Mouse (Mus musculus) CH12.LX (cell line): ENCODE data around the gene Htr1f. TPM values are rescaled to one million over a fixed set of nuclear protein-coding genes. Genes with fewer than 3 reads are reported as not detected.

ENCODE experiments used
- DNase-seq: peaks from one replicate; pipeline ENCODE4 v3.0.0-alpha.2; 2013; ENCODE audit errors: extremely low read depth
- H3K27ac ChIP-seq: 2 replicates; pipeline ENCODE4 v1.5.1; 2012; ENCODE audit warnings: low read depth, mild to moderate bottlenecking, control low read depth, moderate library complexity; ENCODE audit not compliant: insufficient read depth
- H3K27me3 ChIP-seq: replicated peaks from 2 replicates; pipeline ENCODE3; 2012; ENCODE audit warnings: inconsistent platforms
- H3K36me3 ChIP-seq, 2 experiments: replicated peaks in 1 of 2; 2 replicates each; pipeline versions ENCODE3 to v1.6.1; 2012; ENCODE audit warnings: inconsistent platforms in 1 of 2, low read length in 1 of 2, mild to moderate bottlenecking in 1 of 2, mixed read lengths in 1 of 2, moderate library complexity in 1 of 2; ENCODE audit not compliant: control insufficient read depth in 1 of 2, insufficient read depth in 1 of 2
- H3K4me1 ChIP-seq, 2 experiments: 2 replicates each; pipeline ENCODE4 v1.6.1; 2012; ENCODE audit warnings: inconsistent platforms in 1 of 2, moderate library complexity in 1 of 2; ENCODE audit not compliant: insufficient read depth in 2 of 2, control insufficient read depth in 1 of 2
- H3K4me2 ChIP-seq: 2 replicates; pipeline ENCODE4 v1.6.1; 2012; ENCODE audit warnings: low read depth, mild to moderate bottlenecking, control low read depth; ENCODE audit not compliant: poor library complexity, insufficient read depth, severe bottlenecking
- H3K4me3 ChIP-seq, 3 experiments: fragments of 150-350 bp in 1 of 3; sonication (generic) in 1 of 3; replicated peaks in 1 of 3; 2 replicates each; pipeline versions ENCODE3 to v1.5.1; 2011 to 2012; ENCODE audit warnings: low read depth in 2 of 3, low read length in 2 of 3, mild to moderate bottlenecking in 2 of 3, moderate library complexity in 2 of 3, control low read depth in 1 of 3, improper control_type of control experiment in 1 of 3, inconsistent platforms in 1 of 3, mixed read lengths in 1 of 3; ENCODE audit not compliant: poor library complexity in 1 of 3
- H3K79me2 ChIP-seq: replicated peaks from 2 replicates; pipeline ENCODE4 v1.6.1; 2012; ENCODE audit warnings: mild to moderate bottlenecking, moderate library complexity; ENCODE audit not compliant: control insufficient read depth, poor library complexity, insufficient read depth, severe bottlenecking; ENCODE audit errors: extremely low read depth
- H3K9ac ChIP-seq: 2 replicates; pipeline ENCODE4 v1.6.1; 2012; ENCODE audit warnings: low read depth, mild to moderate bottlenecking, control low read depth, moderate library complexity; ENCODE audit not compliant: insufficient read depth
- H3K9me3 ChIP-seq: replicated peaks from 2 replicates; pipeline ENCODE3; 2012; ENCODE audit warnings: low read length, inconsistent platforms, mixed read lengths
- BHLHE40 ChIP-seq: IDR thresholded peaks from 2 replicates; pipeline ENCODE4 v1.6.1; 2011; ENCODE audit warnings: mild to moderate bottlenecking, low read depth, low read length, improper control_type of control experiment
- CHD1 ChIP-seq: IDR thresholded peaks from 2 replicates; pipeline ENCODE4 v1.6.1; 2012; ENCODE audit warnings: low read depth, low read length, improper control_type of control experiment, inconsistent platforms
- CHD2 ChIP-seq: IDR thresholded peaks from 2 replicates; pipeline ENCODE4 v1.6.1; 2011; ENCODE audit warnings: low read length, improper control_type of control experiment
- ELF1 ChIP-seq: IDR thresholded peaks from 2 replicates; pipeline ENCODE4 v1.6.1; 2014; ENCODE audit warnings: low read depth, mild to moderate bottlenecking, inconsistent platforms, low read length, improper control_type of control experiment
- GABPA ChIP-seq: IDR thresholded peaks from 2 replicates; pipeline ENCODE4 v1.6.1; 2012; ENCODE audit warnings: low read depth, low read length, improper control_type of control experiment, inconsistent platforms; ENCODE audit not compliant: insufficient replicate concordance
- KAT2A ChIP-seq: IDR thresholded peaks from 2 replicates; pipeline ENCODE4 v1.6.1; 2012; ENCODE audit warnings: low read length, improper control_type of control experiment, inconsistent platforms; ENCODE audit not compliant: insufficient replicate concordance
- MAZ ChIP-seq: IDR thresholded peaks from 2 replicates; pipeline ENCODE4 v1.6.1; 2012; ENCODE audit warnings: low read depth, mild to moderate bottlenecking, inconsistent platforms, low read length, improper control_type of control experiment, moderate library complexity
- MEF2A ChIP-seq: IDR thresholded peaks from 2 replicates; pipeline ENCODE4 v1.6.1; 2014; ENCODE audit warnings: low read depth, mild to moderate bottlenecking, inconsistent platforms, low read length, improper control_type of control experiment, borderline replicate concordance
- MXI1 ChIP-seq: IDR thresholded peaks from 2 replicates; pipeline ENCODE4 v1.6.1; 2011; ENCODE audit warnings: mild to moderate bottlenecking, low read depth, low read length, improper control_type of control experiment
- MYC ChIP-seq: IDR thresholded peaks from 2 replicates; pipeline ENCODE4 v1.6.1; 2011; ENCODE audit warnings: low read depth, mild to moderate bottlenecking, improper control_type of control experiment, low read length
- PAX5 ChIP-seq: IDR thresholded peaks from 2 replicates; pipeline ENCODE4 v1.6.1; 2012; ENCODE audit warnings: low read length, inconsistent platforms, mixed read lengths
- UBTF ChIP-seq: IDR thresholded peaks from 2 replicates; pipeline ENCODE4 v1.6.1; 2012; ENCODE audit warnings: low read depth, mild to moderate bottlenecking, inconsistent platforms, low read length, improper control_type of control experiment, moderate library complexity
- USF2 ChIP-seq: conservative IDR thresholded peaks from 2 replicates; pipeline ENCODE4 v1.6.1; 2011; ENCODE audit warnings: low read depth, low read length, improper control_type of control experiment
- ZC3H11A ChIP-seq: IDR thresholded peaks from 2 replicates; pipeline ENCODE4 v1.6.1; 2012; ENCODE audit warnings: low read depth, mild to moderate bottlenecking, inconsistent platforms, low read length, improper control_type of control experiment
- dilution Hi-C: fragments of 300-500 bp; cut with MboI; formaldehyde crosslinking; loops from 2 replicates; pipeline ENCODE4 v1.14.3; 2020; ENCODE audit warnings: low sequenced_read_pairs; ENCODE audit not compliant: extremely low pct_unique_long_range_greater_than_20kb, extremely low pct_ligation_motif_present
- in situ Hi-C: fragments of 300-500 bp; cut with MboI; formaldehyde crosslinking; loops from 3 replicates; pipeline ENCODE4 v1.14.3; 2019; ENCODE audit warnings: low sequenced_read_pairs, low pct_ligation_motif_present, low pct_unique_long_range_greater_than_20kb, mixed read lengths
- polyA plus RNA-seq: library from polyadenylated mRNA; unstranded; fragments of >175 nt; gene quantifications from 2 replicates; pipeline ENCODE4 v1.2.1, GENCODE M21; 2012; ENCODE audit warnings: low read depth; ENCODE audit not compliant: insufficient read length
- total RNA-seq, 2 experiments: library from RNA; depleted of rRNA; stranded (reverse); fragments of 300-350 nt in 1 of 2; fragments of >200 nt in 1 of 2; gene quantifications; 2 replicates each; pipeline ENCODE4 v1.2.3; 2012 to 2014

Htr1f gene
- total and polyA plus RNA-seq, 3 experiments: not detected

DNA sequence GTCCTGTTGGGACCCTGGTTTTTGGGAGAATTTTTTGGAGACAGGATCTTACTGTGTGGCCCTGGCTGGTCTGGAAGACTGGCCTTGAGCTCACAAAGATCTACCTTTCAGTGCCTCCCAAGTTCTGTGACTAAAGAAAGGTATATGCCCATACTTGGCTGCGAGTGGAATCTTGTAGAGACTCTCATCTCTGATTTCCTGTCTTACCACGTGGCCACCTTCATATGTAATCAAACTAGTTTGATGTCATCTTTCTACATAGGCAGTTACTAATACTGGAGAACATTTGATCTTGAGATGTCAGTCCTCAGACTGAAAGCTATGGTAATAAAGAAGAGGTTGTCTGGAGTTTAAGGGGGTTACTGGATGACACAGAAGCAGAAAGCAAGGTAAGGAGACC lies 224.2 kb downstream of the Htr1f start:
- H3K79me2 ChIP-seq: no peaks in the 10 kb centered on the region
- H3K4me3 ChIP-seq: no peak overlapping the region
- dilution Hi-C loops: no loop called here
- no peaks in the 10 kb centered on the region for H3K27me3 ChIP-seq
- TF ChIP-seq UBTF (no peak), KAT2A (no peak), ZC3H11A (no peak), BHLHE40 (no peak), GABPA (no peak), CHD1 (no peak), ELF1 (no peak), USF2 (no peak), MYC (no peak), PAX5 (no peak)
- TF ChIP-seq, all 38 proteins: peak for 0
- H3K4me2 ChIP-seq: no peak overlapping the region
- no peaks in the 10 kb centered on the region for H3K9me3 ChIP-seq
- no peaks in the 10 kb centered on the region for H3K36me3 ChIP-seq
- in situ Hi-C loops: no loop called here
- DNase-seq: no peak
- peaks cover 2 to 17% of the 10 kb centered on the region in 2 experiments; a peak in 3 of 4 replicates for H3K4me1 ChIP-seq
- no peak overlapping the region for H3K9ac ChIP-seq
- no peak overlapping the region for H3K27ac ChIP-seq

- no peaks in the 10 kb centered on the region for H3K36me3 ChIP-seq
- H3K27ac ChIP-seq: no peak overlapping the region
- H3K27me3 ChIP-seq: no peaks in the 10 kb centered on the region
- no peaks in the 10 kb centered on the region for H3K9me3 ChIP-seq
- no peak overlapping the region for H3K4me3 ChIP-seq
- no peak overlapping the region for H3K4me2 ChIP-seq
- TF ChIP-seq MEF2A (no peak), MAZ (no peak), BHLHE40 (no peak), ZC3H11A (no peak), USF2 (no peak), KAT2A (no peak), CHD2 (no peak), MXI1 (no peak)
- no peak overlapping the region for H3K9ac ChIP-seq
- in situ Hi-C loops (no loop called here), dilution Hi-C loops (no loop called here)
- no peak for DNase-seq
- H3K79me2 ChIP-seq: no peaks in the 10 kb centered on the region
- peaks cover 4 to 21% of the 10 kb centered on the region in 2 experiments; a peak in 3 of 4 replicates for H3K4me1 ChIP-seq
These were observed 224.7 kb downstream of the Htr1f start for GRCm38 (mm10) chr16:64880986-64881385.
